Mouse (Mus musculus): ENCODE results near the gene Smg9.

Smg9 gene

GRCm38 (mm10) chr7:24399256-24400081 is at the start of gene Smg9:
TSS of gene Smg9 (plus strand) at chr7:24399619.
- DNase-seq, result peak; percentile 98

DNA sequence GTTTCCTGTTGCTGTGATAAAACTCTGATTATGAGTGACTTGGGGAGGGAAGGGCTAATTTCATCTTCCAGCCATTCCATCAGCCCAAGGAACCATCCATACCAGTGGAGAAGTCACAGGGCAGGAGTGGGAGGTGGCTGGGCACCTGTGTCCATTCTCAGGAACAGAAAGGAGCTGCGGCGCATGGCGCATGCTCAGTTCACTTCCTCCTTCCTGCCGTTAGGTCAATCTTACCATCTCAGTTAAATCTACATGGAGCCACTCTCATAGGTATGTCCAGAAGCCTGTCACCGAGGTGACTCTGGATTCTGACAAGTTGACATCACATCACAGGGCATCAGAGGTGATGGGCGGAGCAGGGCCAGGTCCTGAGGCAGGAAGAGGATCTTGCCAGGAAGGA is 43.8 kb upstream of the Smg9 start:
- DNase-seq, result no peak

DNA sequence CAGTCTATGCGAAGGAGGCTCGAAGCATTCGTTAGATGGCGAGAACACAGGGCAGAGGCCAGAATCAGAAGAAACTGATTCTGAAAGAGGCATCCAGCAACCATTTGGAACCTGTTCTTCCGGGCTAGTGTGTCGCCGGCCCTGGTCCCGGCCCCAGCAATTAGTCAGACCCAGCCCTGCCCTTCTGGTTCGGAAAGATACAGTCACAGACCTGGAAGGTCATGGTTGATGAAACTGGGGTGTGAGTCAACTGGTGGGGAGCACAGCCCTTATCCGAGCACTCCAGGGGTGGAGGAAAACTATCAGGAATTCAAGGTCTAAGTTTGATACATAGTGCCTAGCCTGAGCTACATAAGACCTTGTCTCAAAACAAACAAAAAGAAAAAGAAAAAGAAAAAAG is 43.3 kb upstream of the Smg9 start:
- DNase-seq, result no peak

GRCm38 (mm10) chr7:24357899-24358298 is 41.5 kb upstream of the Smg9 start:
- peak; percentile 69 for DNase-seq

DNA sequence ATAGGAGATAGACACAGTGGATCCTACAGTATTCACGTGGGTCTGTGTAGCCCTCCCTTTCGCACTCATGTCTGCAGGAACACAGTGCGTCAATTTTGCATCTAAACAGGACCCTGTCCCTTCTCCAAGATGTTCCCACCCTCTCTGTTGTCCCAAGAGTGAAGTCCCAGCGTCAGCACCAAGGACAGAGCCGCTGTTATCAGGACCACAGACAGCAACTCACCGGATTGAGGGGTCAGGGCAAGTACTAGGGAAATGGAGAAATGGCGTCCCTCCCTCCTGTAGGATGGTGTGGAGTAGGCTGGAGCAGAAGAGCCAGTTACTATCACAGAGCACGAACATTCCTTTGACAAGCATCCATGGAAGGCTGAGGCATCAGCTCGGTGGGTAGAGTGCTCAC is 40.1 kb upstream of the Smg9 start:
- DNase-seq, result peak; percentile 49

- no peak for DNase-seq
Measured at GRCm38 (mm10) chr7:24361001-24361400, 38.4 kb upstream of the Smg9 start.

DNA sequence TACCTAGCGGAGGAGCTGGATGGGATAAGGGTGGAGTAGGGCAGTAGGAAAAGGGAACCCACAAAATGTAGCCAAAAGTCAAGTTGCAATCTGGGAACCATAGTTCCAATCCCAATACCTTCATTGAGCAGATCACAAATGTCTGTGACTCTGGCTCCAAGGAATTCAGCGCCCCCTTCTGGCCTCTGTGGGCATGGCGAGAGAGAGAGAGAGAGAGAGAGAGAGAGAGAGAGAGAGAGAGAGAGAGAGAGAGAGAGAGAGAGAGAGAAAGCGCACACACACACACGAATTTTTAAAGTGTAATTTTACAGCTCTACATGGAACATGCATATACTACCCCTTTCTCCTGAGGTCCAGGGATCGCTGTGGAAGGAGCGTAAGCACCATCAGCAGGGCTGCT is 36.2 kb upstream of the Smg9 start:
- peak; percentile 78 for DNase-seq

DNA sequence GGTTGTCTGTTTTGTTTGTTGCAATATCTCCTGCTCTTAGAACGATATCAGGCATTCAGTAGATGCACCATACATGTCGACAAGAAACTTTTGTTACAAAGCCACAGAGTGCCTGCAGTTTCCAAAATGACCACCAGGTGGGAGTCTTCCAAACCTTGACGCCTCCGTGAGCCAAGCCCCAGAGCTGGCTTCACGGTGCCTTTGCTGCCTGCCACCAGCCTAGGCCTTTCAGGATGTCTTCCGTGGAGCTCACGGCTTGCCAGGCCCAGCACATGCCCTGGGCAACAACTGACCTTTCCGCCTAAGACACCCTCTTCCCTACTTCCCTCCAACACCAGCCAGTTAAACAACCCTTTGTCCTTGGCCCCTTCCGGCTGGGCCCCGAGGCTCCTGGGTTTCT is 34.6 kb upstream of the Smg9 start:
- DNase-seq, result peak; percentile 92

DNA sequence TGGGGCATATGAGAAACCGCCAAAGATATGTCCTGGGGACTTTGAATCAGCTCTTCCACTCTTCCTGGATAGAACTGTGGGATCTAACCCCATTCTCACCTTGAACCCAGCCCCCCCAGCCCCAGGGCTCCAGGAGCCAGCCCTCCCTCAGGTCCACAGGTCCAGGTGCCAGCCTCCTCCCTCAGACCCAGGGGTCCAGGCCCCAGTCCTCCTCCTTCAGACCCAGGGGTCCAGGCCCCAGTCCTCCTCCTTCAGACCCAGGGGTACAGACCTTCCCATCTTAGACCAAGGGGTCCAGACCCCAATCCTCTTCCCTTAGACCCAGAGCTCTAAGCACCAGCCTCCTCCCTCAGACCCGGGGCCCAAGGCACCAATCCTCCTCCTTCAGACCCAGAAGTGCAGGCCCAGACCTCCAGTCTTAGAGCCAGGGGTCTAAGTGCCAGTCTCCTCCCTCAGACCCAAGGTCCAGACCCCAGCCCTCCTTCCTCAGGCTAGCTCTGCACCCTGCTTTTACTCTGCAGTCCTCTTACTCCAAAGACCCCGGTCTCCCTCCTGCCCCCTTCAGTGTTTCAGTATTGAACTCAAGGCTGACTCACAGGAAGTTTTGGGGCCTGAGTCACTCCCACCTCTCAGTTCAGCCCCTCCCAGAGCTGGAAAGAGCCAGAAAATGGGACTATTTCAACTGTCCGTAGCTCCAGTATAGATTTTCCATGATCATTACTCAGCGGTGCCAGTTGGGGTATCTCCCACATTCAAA is 34.0 kb upstream of the Smg9 start:
- DNase-seq, result no peak

DNA sequence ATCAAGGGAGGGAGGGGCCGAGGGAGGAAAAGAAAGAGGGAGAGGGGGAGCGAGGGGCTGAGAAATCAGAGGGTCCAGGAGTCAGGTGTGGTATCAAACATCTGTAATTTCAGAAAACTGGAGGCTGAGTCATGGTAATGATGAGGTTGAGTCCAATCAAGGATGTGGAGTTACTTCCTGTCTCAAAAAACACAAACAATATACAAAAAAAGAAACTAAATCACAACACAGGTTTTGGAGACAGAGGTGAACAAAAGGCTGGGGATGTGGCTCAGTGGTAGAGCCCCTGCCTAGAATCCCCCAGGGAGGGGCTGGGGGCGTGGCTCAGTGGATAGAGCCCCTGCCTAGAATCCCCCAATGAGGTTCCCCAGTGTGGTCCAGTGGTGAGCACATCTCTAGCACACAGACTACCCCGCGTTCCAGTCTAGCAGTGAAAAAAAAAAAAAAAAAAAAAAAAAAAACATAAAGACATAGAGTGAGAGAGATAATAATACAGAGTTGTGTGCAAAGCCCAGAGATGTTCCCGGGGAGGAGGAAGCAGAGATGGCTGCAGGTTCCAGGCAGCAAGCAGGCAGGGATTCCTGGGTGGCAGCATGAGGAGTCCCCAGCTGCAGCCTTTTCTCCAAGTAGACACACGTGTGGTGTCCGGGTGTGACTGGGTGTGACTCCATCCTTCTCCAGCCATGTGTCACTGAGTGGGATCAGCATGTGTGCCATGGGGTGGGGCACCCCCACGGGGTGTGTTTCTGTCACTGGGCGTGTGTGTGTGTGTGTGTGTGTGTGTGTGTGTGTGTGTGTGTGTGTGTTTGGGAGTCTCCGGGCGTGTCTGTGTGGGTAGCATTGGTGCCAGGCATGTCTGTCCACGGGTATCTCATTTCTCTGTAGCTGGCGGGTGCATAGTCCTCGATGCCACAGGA is 32.4 kb upstream of the Smg9 start:
- DNase-seq, result peak; percentile 79

DNA sequence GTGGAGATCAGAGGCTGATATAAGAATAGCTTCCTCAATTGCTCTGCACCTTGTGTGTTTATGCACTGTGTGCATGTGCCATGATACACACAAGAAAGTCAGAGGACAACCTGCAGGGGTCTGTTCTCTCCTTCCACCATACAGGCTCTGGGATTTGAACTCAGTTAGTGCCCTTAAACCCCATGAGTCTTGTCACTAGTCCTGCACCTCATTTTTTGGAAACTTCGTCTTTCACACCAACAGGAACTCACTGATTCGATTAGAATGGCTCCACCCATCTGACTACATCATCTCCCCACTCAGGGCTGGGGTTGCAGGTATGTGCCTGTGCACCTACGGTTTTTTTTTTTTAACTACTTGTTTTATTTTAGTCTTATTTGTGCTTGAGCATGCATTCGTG is 31.2 kb upstream of the Smg9 start:
- DNase-seq, result no peak

GRCm38 (mm10) chr7:24368946-24369345 is 30.5 kb upstream of the Smg9 start:
- no peak for DNase-seq

- DNase-seq, result peak; percentile 84
Measured at GRCm38 (mm10) chr7:24369731-24370541, 29.5 kb upstream of the Smg9 start, which contains the start of gene Kcnn4. TSS of gene Kcnn4 (plus strand) at chr7:24370263.

- peak; percentile 90 for DNase-seq
Measured at GRCm38 (mm10) chr7:24371012-24371808, 28.2 kb upstream of the Smg9 start.

- DNase-seq, result no peak
Measured at GRCm38 (mm10) chr7:24371809-24372145, 27.6 kb upstream of the Smg9 start.

GRCm38 (mm10) chr7:24372300-24372699 is 27.1 kb upstream of the Smg9 start:
- peak; percentile 90 for DNase-seq

- DNase-seq, result no peak
Measured at GRCm38 (mm10) chr7:24372786-24373185, 26.6 kb upstream of the Smg9 start.

DNA sequence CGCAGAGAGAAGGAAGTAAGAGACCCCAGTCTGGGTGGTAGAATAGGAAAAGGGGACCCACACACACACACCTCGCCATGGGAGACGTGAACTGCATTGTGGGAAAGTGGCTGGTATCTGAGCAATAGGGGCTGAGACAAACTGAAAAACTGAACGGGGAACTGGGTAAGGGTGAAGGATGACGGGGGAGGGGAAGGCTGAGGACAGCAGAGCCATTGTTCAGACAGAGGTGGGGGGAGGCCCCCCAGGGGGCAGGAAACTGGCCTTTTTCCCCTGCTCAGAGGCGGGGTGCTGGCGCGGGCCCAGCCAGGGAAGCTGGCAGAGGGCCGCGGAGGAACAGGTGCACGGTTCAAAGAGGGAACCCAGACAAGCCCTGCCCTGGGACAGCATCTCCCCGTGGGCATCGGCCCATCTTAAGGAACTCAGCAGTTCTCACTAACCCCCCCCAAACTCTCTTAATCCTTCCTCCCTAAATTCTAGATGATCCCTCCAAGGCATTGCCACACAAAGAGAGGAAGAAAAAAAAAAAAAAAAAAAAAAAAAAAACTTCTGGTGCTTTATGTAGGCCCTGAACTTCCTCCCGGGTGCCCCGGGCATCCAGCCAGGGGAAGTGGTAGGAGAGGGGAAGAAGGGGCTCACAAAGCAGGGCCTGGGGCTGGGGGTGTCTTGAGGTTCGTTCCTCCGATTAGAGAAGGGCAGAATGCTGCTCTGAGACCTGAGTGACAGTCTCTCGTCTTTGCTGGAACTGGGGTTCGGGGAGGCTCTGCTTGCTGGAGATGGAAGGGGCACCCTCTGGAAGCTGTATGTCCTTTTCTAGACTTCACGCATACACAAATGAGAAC is 25.7 kb upstream of the Smg9 start:
- DNase-seq, result peak; percentile 66

GRCm38 (mm10) chr7:24376456-24376855 is 23.0 kb upstream of the Smg9 start:
- DNase-seq, result no peak

DNA sequence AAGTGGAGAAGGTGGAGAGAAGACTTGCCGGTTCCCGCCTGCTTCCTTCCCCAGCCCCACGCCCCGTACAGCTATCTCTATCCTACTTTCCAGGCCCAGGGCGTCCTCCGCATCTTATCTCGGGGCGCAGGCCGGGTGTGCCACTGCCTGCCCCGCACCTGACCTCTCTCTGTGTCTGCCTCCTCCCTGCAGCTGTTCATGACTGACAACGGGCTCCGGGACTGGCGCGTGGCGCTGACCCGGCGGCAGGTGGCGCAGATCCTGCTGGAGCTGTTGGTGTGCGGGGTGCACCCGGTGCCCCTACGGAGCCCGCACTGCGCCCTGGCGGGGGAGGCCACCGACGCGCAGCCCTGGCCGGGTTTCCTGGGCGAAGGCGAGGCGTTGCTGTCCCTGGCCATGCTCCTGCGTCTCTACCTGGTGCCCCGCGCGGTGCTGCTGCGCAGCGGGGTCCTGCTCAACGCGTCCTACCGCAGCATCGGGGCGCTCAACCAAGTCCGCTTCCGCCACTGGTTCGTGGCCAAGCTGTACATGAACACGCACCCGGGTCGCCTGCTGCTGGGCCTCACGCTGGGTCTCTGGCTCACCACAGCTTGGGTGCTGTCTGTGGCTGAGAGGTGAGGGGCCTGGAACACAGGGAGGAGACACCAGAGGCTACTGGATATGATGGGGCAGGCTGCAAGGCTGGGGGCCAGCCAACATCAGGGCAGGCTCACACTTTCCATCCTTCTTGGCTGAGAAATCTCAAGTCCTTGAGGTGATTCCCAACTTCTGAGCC is 22.1 kb upstream of the Smg9 start:
- peak; percentile 97 for DNase-seq

All from liver (tissue).